Mouse (Mus musculus) limb, embryonic 13.5 days (tissue): ENCODE data around the gene Lbhd2. TPM values are rescaled to one million over a fixed set of nuclear protein-coding genes. Genes with fewer than 3 reads are reported as not detected.

Source experiments
- ATAC-seq: fragments of 200-750 bp; cut with Nextera tagmentation; 2 replicates; pipeline ENCODE4 v1.8.0; 2017; ENCODE audit warnings: low read depth, moderate number of reproducible peaks, moderate TSS enrichment; ENCODE audit not compliant: low FRiP score
- H3K27ac ChIP-seq: fragments of 300-500 bp; sonication (generic); 2 replicates; pipeline ENCODE4 v1.5.1; 2015; ENCODE audit warnings: inconsistent platforms, mild to moderate bottlenecking, moderate library complexity
- H3K27me3 ChIP-seq: fragments of 300-500 bp; sonication (generic); 2 replicates; pipeline ENCODE4 v1.6.1; 2015; ENCODE audit warnings: mild to moderate bottlenecking, inconsistent platforms
- H3K36me3 ChIP-seq: fragments of 300-500 bp; sonication (generic); 2 replicates; pipeline ENCODE4 v1.6.1; 2015; ENCODE audit warnings: inconsistent platforms, mild to moderate bottlenecking, moderate library complexity
- H3K4me1 ChIP-seq: fragments of 300-500 bp; sonication (generic); 2 replicates; pipeline ENCODE4 v1.6.1; 2015; ENCODE audit warnings: inconsistent platforms
- H3K4me2 ChIP-seq: fragments of 300-500 bp; sonication (generic); replicated peaks from 2 replicates; pipeline ENCODE4 v1.6.1; 2015; ENCODE audit warnings: inconsistent platforms, mild to moderate bottlenecking, moderate library complexity
- H3K4me3 ChIP-seq: fragments of 300-500 bp; sonication (generic); 2 replicates; pipeline ENCODE4 v1.5.1; 2015; ENCODE audit warnings: moderate library complexity, mild to moderate bottlenecking, inconsistent platforms
- H3K9ac ChIP-seq: fragments of 300-500 bp; sonication (generic); 2 replicates; pipeline ENCODE4 v1.6.1; 2015; ENCODE audit warnings: mild to moderate bottlenecking, inconsistent platforms
- H3K9me3 ChIP-seq: fragments of 300-500 bp; sonication (generic); 2 replicates; pipeline ENCODE4 v1.6.1; 2016; ENCODE audit warnings: inconsistent platforms
- WGBS: fragments of 180-500 bp; shearing (Covaris S2); methylation state at CpG from one replicate; pipeline ENCODE4 v1.1.7; 2015; 5-methylcytosine and 5-hydroxymethylcytosine counted together
- polyA plus RNA-seq: library from polyadenylated mRNA; unstranded; fragments of >200 nt; fragmentation: Nextera tagmentation; extraction: Ambion mirVana; gene quantifications from 2 replicates; pipeline ENCODE4 v1.2.1, GENCODE M21; 2015

Gene Lbhd2
- polyA plus RNA-seq, 1 experiment from 2014 or later: 9.5 TPM

GRCm38 (mm10) chr12:111457742-111458141 is 51.1 kb downstream of the Lbhd2 start:
- no peak overlapping the region for H3K4me2 ChIP-seq
- 71% methylated on average over 1 of the region's 1 CpGs for WGBS
- H3K36me3 ChIP-seq: no peaks in the 10 kb centered on the region
- ATAC-seq: no peak
- H3K27me3 ChIP-seq: peaks cover 85% of the 10 kb centered on the region
- H3K4me3 ChIP-seq: no peak overlapping the region
- peaks cover 26% of the 10 kb centered on the region for H3K4me1 ChIP-seq
- no peaks in the 10 kb centered on the region for H3K9me3 ChIP-seq
- H3K9ac ChIP-seq: no peak overlapping the region
- H3K27ac ChIP-seq: no peak overlapping the region

Other genes with a start within 250 kb of the Lbhd2 start
- gene Traf3, start 240.4 kb upstream of the Lbhd2 start, polyA plus RNA-seq: 10.5 and 11.2 TPM in 2 replicates
- gene 4930595D18Rik, start 222.3 kb upstream of the Lbhd2 start, polyA plus RNA-seq: not detected in 2 replicates
- gene Amn, start 135.7 kb upstream of the Lbhd2 start, polyA plus RNA-seq: 0.60 and 1.1 TPM in 2 replicates
- gene Cdc42bpb, start 29.1 kb upstream of the Lbhd2 start, polyA plus RNA-seq: 26.5 and 32.4 TPM in 2 replicates
- 6.6 and 6.9 TPM in 2 replicates for gene Exoc3l4, start 10.2 kb downstream of the Lbhd2 start, polyA plus RNA-seq
- 7.4 and 7.8 TPM in 2 replicates for gene Tnfaip2, start 35.7 kb downstream of the Lbhd2 start, polyA plus RNA-seq
- gene Gm266, start 79.0 kb downstream of the Lbhd2 start, polyA plus RNA-seq: 9.0 and 9.1 TPM in 2 replicates
- gene Eif5, start 131.2 kb downstream of the Lbhd2 start, polyA plus RNA-seq: 597 and 611 TPM in 2 replicates
- gene Mark3, start 167.7 kb downstream of the Lbhd2 start, polyA plus RNA-seq: 40.3 and 43.8 TPM in 2 replicates